Mouse (Mus musculus) T-helper 2 cell (primary cell): Measurements from ENCODE around the gene Smpd3.
"Not testable (repeated sequence)": the region's sequence is repeated elsewhere in the genome, so short reads cannot be mapped to it uniquely, and the experiment has no call there.

Experiments
- in situ Hi-C: fragments of 300-600 bp; cut with MboI, MseI; formaldehyde crosslinking; loops from one replicate; pipeline ENCODE4 v1.15.1; 2025; ENCODE audit warnings: high pct_unique_total_duplicates

Gene Smpd3

GRCm38 (mm10) chr8:106332498-106332897 lies 5.3 kb downstream of the Smpd3 start:
- in situ Hi-C loops = no loop called here

DNA sequence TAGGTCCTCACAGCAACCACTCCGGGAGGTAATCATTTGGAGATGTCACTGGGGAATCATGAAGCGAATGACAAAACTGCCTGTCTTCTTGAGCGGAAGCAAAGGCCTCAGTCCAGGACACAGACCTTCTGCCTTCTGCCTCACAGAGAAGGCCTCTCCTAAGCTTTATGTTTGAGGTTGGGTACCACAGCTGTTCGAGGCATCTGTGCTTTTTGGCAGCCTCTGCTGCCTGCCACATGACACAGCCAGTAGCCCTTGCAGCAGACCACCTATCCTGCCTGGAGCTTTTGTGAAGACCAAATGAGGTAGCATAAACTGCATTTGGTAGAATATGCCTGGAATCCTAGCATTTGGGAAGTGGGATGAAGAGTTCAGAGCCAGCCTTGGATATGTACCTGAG lies 11.2 kb downstream of the Smpd3 start:
- in situ Hi-C loops = no loop called here

- in situ Hi-C loops = no loop called here
Observed at GRCm38 (mm10) chr8:106321434-106321833, 16.4 kb downstream of the Smpd3 start.

DNA sequence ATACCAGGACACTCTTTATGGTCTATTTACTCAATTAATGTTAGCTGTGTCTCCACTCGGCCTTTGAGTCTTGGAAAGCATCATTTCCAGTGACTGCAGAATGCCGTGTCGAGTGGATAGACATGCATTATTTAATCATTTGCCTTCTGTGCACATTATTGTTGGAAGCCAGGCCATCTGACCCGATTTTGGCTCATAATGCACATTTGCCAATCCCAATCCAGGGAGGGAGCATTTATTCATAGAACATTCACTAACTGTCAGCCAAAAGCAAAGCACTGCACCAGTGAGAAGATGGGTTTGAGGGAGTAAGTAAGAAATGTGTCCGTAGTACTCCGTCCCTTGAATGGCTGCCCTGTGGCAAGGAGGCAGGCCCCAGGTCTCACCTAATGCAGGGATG lies 17.8 kb downstream of the Smpd3 start:
- in situ Hi-C loops = no loop called here

DNA sequence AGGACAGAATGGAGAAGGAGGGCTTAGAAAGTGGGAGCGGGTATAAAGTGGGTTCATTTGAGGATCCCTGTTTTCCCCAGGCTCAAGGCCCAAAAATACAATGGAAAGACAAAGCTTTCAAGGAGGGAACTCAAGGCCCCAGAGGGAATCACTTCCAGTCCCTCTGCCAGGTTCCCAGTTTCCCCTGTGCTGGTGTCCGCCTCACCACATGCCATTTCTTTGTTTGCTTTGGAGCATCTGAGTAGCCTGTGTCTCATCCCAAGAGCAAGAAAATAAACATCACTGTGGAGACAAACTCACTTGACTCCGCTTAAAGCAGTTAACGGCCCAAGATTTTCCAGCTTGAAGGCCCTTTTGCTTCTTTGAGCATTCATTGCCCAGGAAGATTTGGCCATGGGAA lies 20.7 kb downstream of the Smpd3 start:
- in situ Hi-C loops = no loop called here

- in situ Hi-C loops = no loop called here
Observed at GRCm38 (mm10) chr8:106316506-106316905, 21.3 kb downstream of the Smpd3 start.

GRCm38 (mm10) chr8:106315402-106316187 lies 22.2 kb downstream of the Smpd3 start:
- in situ Hi-C loops = no loop called here

- in situ Hi-C loops = no loop called here
Observed at GRCm38 (mm10) chr8:106313799-106314198, 24.0 kb downstream of the Smpd3 start.

DNA sequence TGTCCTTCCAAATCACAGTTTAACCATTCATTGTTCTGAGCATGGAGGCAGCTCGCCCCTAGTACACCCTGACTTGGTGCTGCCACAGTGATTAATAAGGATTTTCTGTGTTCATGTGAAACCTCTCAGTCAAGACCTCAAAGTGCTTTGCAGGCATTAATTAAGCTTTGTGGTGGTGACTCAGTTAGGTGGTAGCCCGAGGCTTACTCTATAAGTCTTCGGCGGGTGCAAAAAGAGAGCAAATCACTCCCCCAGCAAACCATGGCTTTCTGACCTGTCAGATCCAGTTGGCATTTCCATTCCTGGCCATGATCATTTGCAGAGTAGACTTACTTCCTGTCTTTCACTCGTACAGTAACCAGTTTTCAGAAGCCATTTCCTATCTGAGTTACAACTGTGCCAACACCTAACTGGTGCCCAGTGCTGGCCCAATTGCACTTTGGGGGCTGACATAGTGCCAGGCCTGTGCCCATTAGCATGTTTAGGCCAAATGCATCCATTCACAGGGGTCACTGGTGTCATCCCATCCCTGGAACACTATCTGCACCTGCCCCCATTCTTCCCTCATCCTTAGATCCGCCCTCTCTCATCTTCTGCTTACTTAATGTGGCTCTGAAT lies 24.6 kb downstream of the Smpd3 start:
- in situ Hi-C loops = no loop called here

- in situ Hi-C loops = no loop called here
Observed at GRCm38 (mm10) chr8:106311967-106312366, 25.8 kb downstream of the Smpd3 start.

- in situ Hi-C loops = no loop called here
Observed at GRCm38 (mm10) chr8:106310026-106310652, 27.6 kb downstream of the Smpd3 start.

DNA sequence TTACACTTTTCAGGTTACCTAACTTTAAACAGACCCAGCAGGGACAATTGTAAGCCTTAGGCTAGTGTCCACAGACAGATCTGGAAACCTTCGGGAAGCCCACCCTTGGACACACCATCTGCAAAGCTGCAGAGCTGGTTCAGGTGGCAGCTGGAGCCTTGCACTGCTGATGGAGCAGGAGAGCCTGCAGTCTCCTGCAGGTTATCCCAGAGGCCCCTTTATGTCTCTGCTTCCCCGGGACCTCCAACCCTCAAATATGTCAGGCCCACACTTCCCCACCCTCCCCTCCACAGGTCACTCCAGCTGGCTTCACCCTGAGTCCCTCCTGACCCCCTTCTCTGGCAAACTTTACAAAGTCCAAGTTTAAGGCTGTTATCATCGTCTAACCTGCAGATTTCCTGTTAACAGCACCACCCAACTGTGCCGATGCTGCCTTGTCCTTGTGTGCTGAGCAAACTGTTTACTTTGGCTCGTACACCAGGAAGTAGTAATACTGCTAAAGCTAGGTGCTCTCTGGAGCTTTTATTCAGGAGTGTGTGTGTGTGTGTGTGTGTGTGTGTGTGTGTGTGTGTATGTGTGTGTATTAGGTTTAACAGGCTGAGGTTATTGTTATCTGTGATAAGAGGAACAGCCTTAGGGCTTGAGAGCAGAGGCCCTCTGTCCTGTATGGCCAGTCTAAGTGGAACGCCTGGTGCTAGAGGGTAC lies 29.6 kb downstream of the Smpd3 start:
- in situ Hi-C loops = not testable (repeated sequence)

- in situ Hi-C loops = no loop called here
Observed at GRCm38 (mm10) chr8:106307586-106307985, 30.2 kb downstream of the Smpd3 start.

DNA sequence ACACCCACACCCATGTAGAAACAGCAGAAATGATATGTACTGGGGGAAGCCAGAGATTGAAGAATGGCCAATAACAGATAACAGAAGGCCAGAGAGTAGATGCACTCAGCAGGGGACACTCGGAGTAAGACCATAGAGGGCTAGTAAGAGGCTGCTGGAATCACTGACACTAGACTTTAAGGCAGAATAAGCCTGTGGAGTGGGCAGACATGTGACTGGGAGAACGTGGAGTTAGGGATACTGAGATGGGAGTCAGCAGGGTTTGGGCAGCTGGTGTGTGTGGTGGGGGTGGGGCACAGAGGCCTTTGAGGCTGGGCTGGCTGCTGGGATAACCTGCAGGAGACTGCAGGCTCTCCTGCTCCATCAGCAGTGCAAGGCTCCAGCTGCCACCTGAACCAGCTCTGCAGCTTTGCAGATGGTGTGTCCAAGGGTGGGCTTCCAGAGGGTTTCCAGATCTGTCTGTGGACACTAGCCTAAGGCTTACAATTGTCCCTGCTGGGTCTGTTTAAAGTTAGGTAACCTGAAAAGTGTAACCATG lies 31.0 kb downstream of the Smpd3 start:
- in situ Hi-C loops = not testable (repeated sequence)

GRCm38 (mm10) chr8:106306076-106306475 lies 31.7 kb downstream of the Smpd3 start:
- in situ Hi-C loops = no loop called here

GRCm38 (mm10) chr8:106305301-106305700 lies 32.5 kb downstream of the Smpd3 start:
- in situ Hi-C loops = no loop called here

DNA sequence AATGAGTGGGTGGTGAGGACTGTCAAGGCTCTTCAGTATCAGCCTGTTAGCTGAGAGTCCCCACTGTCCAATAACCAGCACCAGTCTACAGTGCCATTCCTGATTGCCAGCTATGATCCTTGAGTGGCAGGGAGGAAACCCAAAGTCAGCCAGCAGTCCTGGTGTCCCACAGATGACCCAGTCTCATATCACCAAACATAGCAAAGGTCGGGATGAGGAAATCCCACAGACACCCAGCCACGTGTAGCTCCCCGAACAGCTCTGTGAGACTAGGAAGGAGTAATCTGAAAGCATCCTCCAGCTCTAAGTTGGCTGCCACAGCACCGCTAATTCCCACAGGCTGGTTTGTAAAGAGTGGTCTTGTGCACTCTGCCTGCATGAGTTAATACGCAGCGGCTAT lies 33.5 kb downstream of the Smpd3 start:
- in situ Hi-C loops = no loop called here

DNA sequence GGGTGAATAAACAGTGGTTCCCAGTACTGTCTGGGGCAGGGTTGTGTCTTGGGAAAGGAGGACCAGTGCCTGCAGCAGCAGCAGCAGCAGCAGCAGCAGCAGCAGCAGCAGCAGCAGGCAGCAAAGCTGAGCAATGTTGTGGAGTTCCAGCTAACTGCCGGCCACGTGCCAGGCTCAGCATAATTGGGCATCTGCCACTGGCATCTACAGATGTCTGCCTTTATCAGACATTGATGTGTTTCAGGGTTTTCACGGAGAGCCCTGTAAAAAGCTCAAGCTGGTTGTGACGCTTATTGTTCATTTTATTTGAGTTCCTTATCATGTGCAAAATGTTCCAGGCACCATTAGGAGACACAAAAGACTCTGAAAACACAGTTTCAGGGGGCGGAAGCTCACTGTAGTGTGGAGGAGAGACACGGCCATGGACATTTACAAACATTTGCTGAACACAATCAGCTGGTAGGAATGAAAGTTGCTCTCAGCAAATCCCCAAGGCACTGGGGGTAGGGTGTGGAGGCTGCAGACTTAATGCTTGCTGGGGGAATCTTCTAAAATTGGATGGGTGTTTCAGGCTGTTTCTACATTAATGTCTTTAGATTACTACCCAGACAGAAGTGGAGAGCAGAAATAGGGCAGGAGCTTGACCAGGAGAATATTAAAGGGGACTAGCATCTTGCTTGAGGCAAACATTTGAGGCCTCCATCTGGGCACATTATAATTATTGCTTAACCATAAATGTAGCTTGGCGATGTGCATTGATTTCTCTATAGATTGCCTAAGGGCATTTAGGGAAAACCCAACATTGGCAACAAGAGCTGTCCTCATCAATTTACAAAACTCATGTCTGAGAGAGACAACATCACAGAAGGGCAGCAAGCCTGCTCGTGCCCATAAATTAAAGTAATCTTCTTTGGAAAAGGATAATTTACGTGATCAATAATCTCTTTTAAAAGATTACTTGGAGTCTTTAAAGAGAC lies 36.8 kb downstream of the Smpd3 start:
- in situ Hi-C loops = no loop called here

- in situ Hi-C loops = no loop called here
Observed at GRCm38 (mm10) chr8:106299686-106300085, 38.1 kb downstream of the Smpd3 start.

DNA sequence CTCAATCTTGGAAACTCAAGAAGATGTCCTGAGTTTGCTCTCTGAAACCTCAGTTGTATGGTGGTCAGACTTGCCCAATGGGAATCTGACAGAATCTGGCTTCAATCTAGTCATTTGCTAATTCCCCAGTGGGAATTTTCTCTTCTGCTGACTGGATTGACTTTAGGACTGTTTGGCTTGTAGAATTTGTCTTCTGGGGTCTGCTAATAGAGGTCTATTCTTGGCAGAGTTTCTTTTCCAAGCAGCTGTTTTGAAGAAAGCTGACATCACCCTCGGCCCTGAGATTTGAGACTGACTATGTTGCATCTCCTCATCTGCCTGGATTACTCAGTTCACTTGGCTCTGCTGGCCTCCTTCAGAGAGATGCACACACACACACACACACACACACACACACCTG lies 38.9 kb downstream of the Smpd3 start:
- in situ Hi-C loops = no loop called here

DNA sequence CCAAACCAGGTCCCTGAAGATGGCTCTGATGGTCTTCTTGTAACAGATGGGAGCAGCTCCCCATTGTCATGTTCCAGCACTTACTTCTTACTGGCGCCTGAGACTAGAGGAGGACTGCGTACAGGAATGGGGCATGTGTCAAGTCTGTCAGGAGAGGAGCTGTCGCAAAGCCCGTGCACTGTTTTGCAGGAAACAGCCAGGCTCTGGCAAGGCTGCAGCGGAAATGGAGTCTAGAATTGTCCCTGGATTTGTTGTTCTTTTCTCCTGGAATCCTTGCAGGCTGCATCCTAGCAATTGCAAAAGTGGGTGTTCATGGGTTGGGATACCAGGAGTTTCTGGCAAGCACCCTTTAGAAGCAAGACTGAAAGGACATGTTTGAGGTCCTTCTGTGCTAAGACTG lies 39.5 kb downstream of the Smpd3 start:
- in situ Hi-C loops = no loop called here
